Mouse (Mus musculus) lung, embryonic 16.5 days (tissue): Measurements from ENCODE around the gene Iqcb1. TPM values are rescaled to one million over a fixed set of nuclear protein-coding genes. Genes with fewer than 3 reads are reported as not detected.
A peak's percentile ranks its signal among the peaks of the same experiment; 100 is the strongest.

Experiments used
- ATAC-seq: fragments of 200-750 bp; cut with Nextera tagmentation; 2 replicates; pipeline ENCODE4 v1.8.0; 2017; ENCODE audit warnings: low read depth, mild to moderate bottlenecking, moderate library complexity
- H3K27ac ChIP-seq: fragments of 300-500 bp; sonication (generic); 2 replicates; pipeline ENCODE4 v1.5.1; 2014; ENCODE audit warnings: mild to moderate bottlenecking, control low read depth, low read length
- H3K27me3 ChIP-seq: fragments of 300-500 bp; sonication (generic); 2 replicates; pipeline ENCODE4 v1.6.1; 2014; ENCODE audit warnings: low read depth, low read length, mixed read lengths; ENCODE audit not compliant: control insufficient read depth, insufficient read depth
- H3K36me3 ChIP-seq: fragments of 300-500 bp; sonication (generic); 2 replicates; pipeline ENCODE4 v1.6.1; 2014; ENCODE audit warnings: low read length; ENCODE audit not compliant: control insufficient read depth, insufficient read depth
- H3K4me1 ChIP-seq: fragments of 300-500 bp; sonication (generic); replicated peaks from 2 replicates; pipeline ENCODE4 v1.6.1; 2014; ENCODE audit warnings: low read length, mixed read lengths; ENCODE audit not compliant: control insufficient read depth, insufficient read depth
- H3K4me2 ChIP-seq: fragments of 300-500 bp; sonication (generic); 2 replicates; pipeline ENCODE4 v1.6.1; 2014; ENCODE audit warnings: low read depth, low read length, control low read depth
- H3K4me3 ChIP-seq: fragments of 300-500 bp; sonication (generic); 2 replicates; pipeline ENCODE4 v1.5.1; 2014; ENCODE audit warnings: mild to moderate bottlenecking, low read length, control low read depth
- H3K9ac ChIP-seq: fragments of 300-500 bp; sonication (generic); 2 replicates; pipeline ENCODE4 v1.6.1; 2014; ENCODE audit warnings: low read length, control low read depth
- H3K9me3 ChIP-seq: fragments of 300-500 bp; sonication (generic); 2 replicates; pipeline ENCODE4 v1.6.1; 2016; ENCODE audit warnings: low read length; ENCODE audit not compliant: control insufficient read depth
- WGBS: fragments of 180-500 bp; shearing (Covaris S2); extraction: QIAGEN DNeasy Blood & Tissue Kit; methylation state at CpG from one replicate; pipeline ENCODE4 v1.1.7; 2014; 5-methylcytosine and 5-hydroxymethylcytosine counted together
- polyA plus RNA-seq: library from polyadenylated mRNA; unstranded; fragments of >200 nt; fragmentation: Nextera tagmentation; extraction: Ambion mirVana; gene quantifications from 2 replicates; pipeline ENCODE4 v1.2.1, GENCODE M21; 2015

The Iqcb1 gene
- polyA plus RNA-seq, 1 experiment from 2014 or later = 30.9 TPM

DNA sequence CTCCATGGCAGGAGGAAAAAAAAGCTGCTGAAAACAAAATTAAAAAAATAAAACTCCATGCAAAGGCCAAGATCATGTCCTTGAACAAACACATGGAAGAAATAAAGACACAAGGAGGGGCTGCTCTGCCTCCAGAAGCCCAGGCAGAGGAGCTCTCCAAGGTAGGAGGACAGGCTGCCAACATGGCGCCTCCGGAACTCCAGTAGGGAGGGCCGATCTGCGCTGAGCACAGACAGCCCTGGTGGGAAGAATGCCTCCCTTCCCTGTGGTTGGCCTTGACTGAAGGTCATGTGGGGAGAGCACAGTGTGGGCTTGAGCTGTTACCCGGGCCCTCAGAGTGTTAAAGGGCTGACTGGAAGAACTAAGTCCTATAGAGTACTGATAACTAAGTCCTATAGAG is 59.4 kb downstream of the Iqcb1 start:
- Histone ChIP-seq H3K4me1 (no peaks in the 10 kb centered on the region), H3K27ac (no peak overlapping the region), H3K4me3 (no peak overlapping the region), H3K9ac (no peak overlapping the region), H3K27me3 (no peaks in the 10 kb centered on the region), H3K9me3 (no peaks in the 10 kb centered on the region), H3K4me2 (no peak overlapping the region), H3K36me3 (peaks cover 14% of the 10 kb centered on the region)
- ATAC-seq = no peak
- 85% methylated on average over 5 of the region's 5 CpGs for WGBS

DNA sequence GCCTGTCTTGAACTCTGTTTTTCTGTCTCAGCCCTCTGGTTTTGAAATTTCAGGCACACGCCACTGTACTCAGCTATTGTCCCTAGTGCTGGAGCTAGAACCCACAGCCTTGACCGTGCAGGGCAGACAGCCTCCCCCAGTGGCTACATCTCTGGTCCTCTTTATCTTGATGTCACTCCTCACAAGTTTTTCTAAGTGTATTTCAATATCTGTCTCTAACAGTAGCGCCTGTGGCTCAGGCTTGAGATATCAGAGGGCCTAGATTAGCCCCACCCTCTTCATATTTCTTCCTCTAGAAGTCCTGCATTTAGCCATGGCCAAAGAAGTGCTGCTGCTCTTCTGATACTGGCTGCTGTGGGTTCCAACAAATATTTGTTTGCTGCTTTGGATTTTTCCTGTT is 62.4 kb downstream of the Iqcb1 start:
- WGBS = 91% methylated on average over 3 of the region's 3 CpGs
- Histone ChIP-seq H3K9ac (no peak overlapping the region), H3K4me3 (no peak overlapping the region), H3K9me3 (no peaks in the 10 kb centered on the region), H3K27me3 (no peaks in the 10 kb centered on the region), H3K4me1 (no peaks in the 10 kb centered on the region), H3K36me3 (peaks cover 24% of the 10 kb centered on the region), H3K27ac (no peak overlapping the region), H3K4me2 (no peak overlapping the region)
- ATAC-seq = no peak

DNA sequence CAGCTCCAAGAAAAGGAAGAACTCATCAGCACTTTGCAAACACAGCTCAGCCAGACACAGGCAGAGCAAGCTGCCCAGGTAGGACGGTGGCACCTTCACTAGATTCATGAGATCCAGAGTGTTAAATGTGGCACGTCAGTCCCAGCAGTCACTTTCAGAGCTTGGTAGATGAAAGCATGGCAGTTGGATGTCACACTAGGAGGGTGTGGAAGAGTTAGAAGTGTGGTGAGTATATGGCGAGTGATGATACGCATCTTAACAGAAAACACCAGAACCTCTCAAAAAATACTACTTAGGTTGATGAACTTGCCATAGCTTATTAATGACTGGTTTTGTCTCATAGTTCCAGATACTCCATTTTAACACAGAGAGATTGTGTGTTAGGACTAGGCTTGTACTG is 63.2 kb downstream of the Iqcb1 start:
- WGBS = 95% methylated on average over 4 of the region's 4 CpGs
- no peaks in the 10 kb centered on the region for H3K27me3 ChIP-seq
- no peaks in the 10 kb centered on the region for H3K9me3 ChIP-seq
- no peak overlapping the region for H3K4me3 ChIP-seq
- H3K4me2 ChIP-seq = no peak overlapping the region
- no peak overlapping the region for H3K9ac ChIP-seq
- ATAC-seq = no peak
- H3K36me3 ChIP-seq = peaks cover 24% of the 10 kb centered on the region
- no peak overlapping the region for H3K27ac ChIP-seq
- no peaks in the 10 kb centered on the region for H3K4me1 ChIP-seq

DNA sequence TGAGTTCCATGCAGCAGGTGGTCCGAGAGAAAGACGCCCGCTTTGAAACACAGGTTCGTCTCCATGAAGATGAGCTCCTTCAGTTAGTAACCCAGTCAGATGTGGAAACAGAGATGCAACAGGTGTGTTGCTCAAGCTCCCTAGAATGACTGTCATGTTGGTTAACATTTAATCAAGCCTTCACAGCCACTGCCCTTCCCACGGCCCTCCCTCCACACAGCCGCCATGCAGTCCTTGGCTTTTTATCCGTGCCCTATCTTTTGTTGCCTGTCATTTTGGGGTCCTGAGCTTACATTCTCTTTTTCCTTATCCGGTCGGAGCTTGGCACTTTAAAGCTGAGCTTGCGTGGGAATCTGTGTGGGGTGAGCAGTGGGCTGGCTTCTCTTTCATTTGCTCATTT is 65.1 kb downstream of the Iqcb1 start:
- Histone ChIP-seq H3K4me3 (no peak overlapping the region), H3K27ac (no peak overlapping the region), H3K4me1 (no peaks in the 10 kb centered on the region), H3K27me3 (no peaks in the 10 kb centered on the region), H3K4me2 (no peak overlapping the region), H3K9me3 (no peaks in the 10 kb centered on the region), H3K36me3 (peaks cover 26% of the 10 kb centered on the region), H3K9ac (no peak overlapping the region)
- ATAC-seq = no peak
- WGBS = 92% methylated on average over 10 of the region's 10 CpGs

DNA sequence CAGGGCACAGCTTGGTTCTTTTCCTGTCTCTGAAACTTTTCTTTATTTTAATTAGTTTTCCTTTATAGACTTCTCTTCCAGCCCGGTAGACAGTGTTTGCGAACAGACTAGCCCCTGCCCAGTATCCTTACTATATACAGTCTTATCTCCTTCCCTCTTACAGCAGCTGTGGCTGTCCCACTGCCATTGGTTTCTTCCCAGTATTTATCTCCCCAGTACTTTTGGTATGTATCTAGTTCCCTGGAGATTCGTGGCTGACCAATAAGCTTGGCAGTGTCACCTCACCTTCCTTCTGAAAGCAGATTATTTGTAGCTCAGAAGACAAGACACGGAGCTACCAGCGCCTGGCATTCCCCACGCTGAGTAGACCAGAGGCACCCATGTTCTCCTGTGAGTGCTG is 68.5 kb downstream of the Iqcb1 start:
- ATAC-seq = no peak

DNA sequence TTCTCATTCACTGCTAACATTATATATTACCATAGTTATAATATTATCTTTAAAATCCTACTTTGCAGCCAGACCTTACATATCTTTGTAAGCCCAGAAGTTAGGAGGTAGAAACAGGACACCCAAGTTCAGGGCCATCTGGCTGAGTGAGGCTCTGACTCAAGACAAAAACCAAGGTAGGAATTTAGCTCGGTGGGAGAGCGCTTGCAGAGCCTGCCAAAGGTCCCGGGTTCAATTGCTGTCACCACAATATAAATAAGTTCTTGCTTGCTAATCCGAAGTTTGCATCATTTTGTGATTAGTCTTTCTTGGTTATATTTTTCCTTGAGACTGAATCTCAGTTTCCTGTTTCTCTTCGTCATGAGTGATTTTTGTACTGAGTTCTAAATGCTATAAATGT is 75.0 kb downstream of the Iqcb1 start:
- Histone ChIP-seq H3K9me3 (no peaks in the 10 kb centered on the region), H3K9ac (no peak overlapping the region), H3K4me3 (no peak overlapping the region), H3K27me3 (no peaks in the 10 kb centered on the region), H3K4me1 (no peaks in the 10 kb centered on the region), H3K36me3 (peaks cover 24% of the 10 kb centered on the region), H3K4me2 (no peak overlapping the region), H3K27ac (no peak overlapping the region)
- 84% methylated on average over 5 of the region's 5 CpGs for WGBS
- no peak for ATAC-seq

More for the DNA sequence above, 68.5 kb downstream of the Iqcb1 start:
- H3K27ac ChIP-seq = no peak overlapping the region
- 86% methylated on average over 6 of the region's 6 CpGs for WGBS
- no peaks in the 10 kb centered on the region for H3K27me3 ChIP-seq
- H3K4me2 ChIP-seq = no peak overlapping the region
- no peaks in the 10 kb centered on the region for H3K4me1 ChIP-seq
- no peak overlapping the region for H3K9ac ChIP-seq
- no peak overlapping the region for H3K4me3 ChIP-seq
- peaks cover 33% of the 10 kb centered on the region for H3K36me3 ChIP-seq
- H3K9me3 ChIP-seq = no peaks in the 10 kb centered on the region

DNA sequence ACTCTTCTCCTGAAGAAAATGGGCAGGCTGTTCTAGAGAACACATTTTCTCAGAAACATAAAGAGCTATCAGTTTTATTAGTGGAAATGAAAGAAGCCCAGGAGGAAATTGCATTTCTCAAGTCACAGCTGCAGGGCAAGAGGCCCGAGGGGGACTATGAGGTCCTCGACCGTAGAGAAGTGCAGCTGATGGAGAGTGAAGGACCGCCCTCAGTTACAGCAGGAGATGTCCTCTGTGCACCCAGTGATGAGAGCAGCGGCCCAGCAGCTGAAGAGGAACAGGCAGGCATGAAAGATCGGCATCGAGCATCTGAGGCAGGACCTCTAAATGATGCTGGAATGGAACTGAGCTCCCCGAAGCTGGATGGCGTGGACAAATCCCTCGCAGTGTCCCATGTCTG is 83.7 kb downstream of the Iqcb1 start:
- no peaks in the 10 kb centered on the region for H3K27me3 ChIP-seq
- 71% methylated on average over 10 of the region's 10 CpGs for WGBS
- H3K36me3 ChIP-seq = peaks cover 18% of the 10 kb centered on the region
- no peaks in the 10 kb centered on the region for H3K9me3 ChIP-seq
- no peak overlapping the region for H3K4me2 ChIP-seq
- no peak overlapping the region for H3K4me3 ChIP-seq
- H3K9ac ChIP-seq = no peak overlapping the region
- H3K4me1 ChIP-seq = no peaks in the 10 kb centered on the region
- H3K27ac ChIP-seq = no peak overlapping the region; the same call in 1 of the 2 replicates
- 0 out of 2 replicates have a peak, but pooled peaks have one; percentile 26 for ATAC-seq

DNA sequence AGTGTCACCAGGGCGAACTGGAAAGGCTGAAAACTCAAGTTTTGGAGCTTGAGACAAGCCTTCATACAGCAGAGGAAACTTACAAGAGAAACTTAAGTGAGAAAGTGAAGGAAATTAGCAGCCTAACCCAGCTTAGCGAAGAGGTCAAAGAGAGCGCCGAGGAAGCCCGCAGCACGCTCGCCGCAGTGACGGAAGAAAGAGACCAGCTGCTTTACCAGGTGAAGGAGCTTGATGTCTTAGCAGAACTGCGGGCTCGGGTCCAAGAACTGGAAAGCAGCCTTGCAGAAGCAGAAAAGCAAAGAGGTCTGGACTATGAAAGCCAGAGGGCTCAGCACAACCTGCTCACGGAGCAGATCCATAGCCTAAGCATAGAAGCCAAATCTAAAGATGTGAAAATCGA is 84.1 kb downstream of the Iqcb1 start:
- no peak overlapping the region for H3K9ac ChIP-seq
- H3K36me3 ChIP-seq = peaks cover 18% of the 10 kb centered on the region
- no peaks in the 10 kb centered on the region for H3K4me1 ChIP-seq
- no peaks in the 10 kb centered on the region for H3K9me3 ChIP-seq
- no peak overlapping the region; the same call in 1 of the 2 replicates for H3K27ac ChIP-seq
- H3K4me3 ChIP-seq = no peak overlapping the region
- H3K27me3 ChIP-seq = no peaks in the 10 kb centered on the region
- ATAC-seq = peak; percentile 49; the same call in 1 of the 2 replicates
- 75% methylated on average over 13 of the region's 13 CpGs for WGBS
- H3K4me2 ChIP-seq = no peak overlapping the region

DNA sequence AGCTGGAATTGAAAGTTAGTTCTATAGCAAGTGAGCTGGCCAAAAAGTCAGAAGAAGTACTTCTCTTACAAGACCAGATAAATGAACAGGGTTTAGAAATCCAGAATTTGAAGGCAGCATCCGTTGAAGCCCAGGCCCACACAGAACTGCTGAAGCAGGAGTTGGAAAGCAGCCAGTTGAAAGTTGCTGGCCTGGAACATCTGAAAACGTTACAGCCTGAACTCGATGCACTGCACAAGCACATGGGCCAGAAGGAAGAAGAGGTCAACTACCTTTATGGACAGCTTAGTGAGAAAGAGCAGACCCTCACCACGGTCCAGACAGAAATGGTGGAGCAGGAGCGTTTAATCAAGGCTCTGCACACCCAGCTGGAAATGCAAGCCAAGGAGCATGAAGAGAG is 86.0 kb downstream of the Iqcb1 start:
- H3K9ac ChIP-seq = no peak overlapping the region
- no peak overlapping the region for H3K4me3 ChIP-seq
- no peaks in the 10 kb centered on the region for H3K4me1 ChIP-seq
- H3K4me2 ChIP-seq = no peak overlapping the region
- H3K27me3 ChIP-seq = no peaks in the 10 kb centered on the region
- no peak for ATAC-seq
- peaks cover 22% of the 10 kb centered on the region for H3K36me3 ChIP-seq
- H3K27ac ChIP-seq = no peak overlapping the region
- H3K9me3 ChIP-seq = no peaks in the 10 kb centered on the region
- WGBS = 66% methylated on average over 5 of the region's 5 CpGs

- Histone ChIP-seq H3K4me3 (no peak overlapping the region), H3K9ac (no peak overlapping the region), H3K27ac (no peak overlapping the region), H3K27me3 (no peaks in the 10 kb centered on the region), H3K9me3 (no peaks in the 10 kb centered on the region), H3K36me3 (peaks cover 27% of the 10 kb centered on the region), H3K4me1 (no peaks in the 10 kb centered on the region), H3K4me2 (no peak overlapping the region)
- ATAC-seq = no peak
- WGBS = 95% methylated on average over 10 of the region's 10 CpGs
Observed at GRCm38 (mm10) chr16:36918505-36918904, 90.3 kb downstream of the Iqcb1 start.
